ENCODE assay signal across 27 mouse cellular contexts in the genomic region with DNA sequence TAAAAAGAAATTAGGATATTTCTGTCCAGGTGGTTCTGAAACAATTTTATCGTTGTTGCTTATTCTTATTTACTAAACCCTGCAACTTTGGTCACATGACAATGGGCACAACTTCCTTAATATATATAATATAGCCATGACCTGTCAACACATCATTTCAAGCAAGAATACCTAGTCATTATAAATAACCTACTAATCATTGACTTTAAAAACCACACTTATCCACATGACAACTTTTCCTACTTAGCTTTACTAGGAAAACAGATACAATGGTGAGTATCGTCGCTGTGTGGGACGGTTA. TPM values are rescaled to one million over a fixed set of nuclear protein-coding genes. Genes with fewer than 3 reads are reported as not detected.
DNase-seq lines count a peak whose midpoint lies in the region; ATAC-seq and TF ChIP-seq lines count a peak whose summit lies in the region.
"Had no signal": no experiment of that assay in that cellular context is flagged by ENCODE, and none has a peak within 500 bp of the region (broad histone marks: within the 10 kb centered on the region; RNA-seq: fewer than 3 reads in every experiment).

No protein-coding gene starts in this region.

- TF ChIP-seq POLR2A in CH12.LX (IDR thresholded peaks at IDR 0.05; ENCODE audit: low read depth, low read length), result no peak
- TF ChIP-seq POLR2A in myocyte (IDR thresholded peaks at IDR 0.05; ENCODE audit: insufficient read length, low read depth), result no peak

- 89% methylated on average over 4 of the region's 4 CpGs for WGBS in liver, embryonic 12.5 days (ENCODE audit: insufficient replicate concordance)
- WGBS in liver, postnatal 0 days (ENCODE audit: insufficient replicate concordance), result 90% methylated on average over 4 of the region's 4 CpGs

- no peaks in the 10 kb centered on the region for H3K9me3 ChIP-seq in liver, embryonic 12.5 days (replicated peaks)
- H3K9me3 ChIP-seq in liver, postnatal 0 days (ENCODE audit: low read length), result no peaks in the 10 kb centered on the region
- H3K9me3 ChIP-seq in CH12.LX (replicated peaks; ENCODE audit: low read length), result no peaks in the 10 kb centered on the region
- H3K9me3 ChIP-seq: forebrain, embryonic 12.5 days; forebrain, embryonic 15.5 days; G1E; heart, embryonic 12.5 days; heart, embryonic 15.5 days; hindbrain, embryonic 10.5 days; hindbrain, embryonic 13.5 days; intestine, embryonic 15.5 days had no signal

- H3K27ac ChIP-seq in liver, embryonic 12.5 days, result no peak overlapping the region
- H3K27ac ChIP-seq in liver, postnatal 0 days (ENCODE audit: low read depth), result no peak overlapping the region
- H3K27ac ChIP-seq in CH12.LX (ENCODE audit: insufficient read depth, low read depth), result no peak overlapping the region
- H3K27ac ChIP-seq: forebrain, embryonic 12.5 days; forebrain, embryonic 15.5 days; hindbrain, embryonic 13.5 days had no signal

- H3K36me3 ChIP-seq in liver, embryonic 12.5 days, result peaks cover 6% of the 10 kb centered on the region
- peaks cover 3% of the 10 kb centered on the region; the same call in 1 of the 2 replicates for H3K36me3 ChIP-seq in liver, postnatal 0 days (replicated peaks; ENCODE audit: insufficient read depth, low read length)
- peaks cover 17% of the 10 kb centered on the region for H3K36me3 ChIP-seq in C2C12 (ENCODE audit: control insufficient read depth, insufficient read depth)
- peaks cover 12 to 20% of the 10 kb centered on the region in 2 experiments for H3K36me3 ChIP-seq in CH12.LX (replicated peaks in 1 of 2; ENCODE audit: control insufficient read depth in 1 of 2, insufficient read depth in 1 of 2, low read length in 1 of 2)
- H3K36me3 ChIP-seq in myocyte (ENCODE audit: control insufficient read depth, insufficient read depth), result no peaks in the 10 kb centered on the region
- H3K36me3 ChIP-seq: forebrain, embryonic 12.5 days; forebrain, embryonic 15.5 days; heart, embryonic 12.5 days; heart, embryonic 15.5 days; hindbrain, embryonic 10.5 days; hindbrain, embryonic 13.5 days; intestine, embryonic 15.5 days had no signal

- H3K79me2 ChIP-seq in C2C12 (ENCODE audit: control insufficient read depth, insufficient read depth) (peaks cover 29% of the 10 kb centered on the region), CH12.LX (replicated peaks; ENCODE audit: control insufficient read depth, extremely low read depth, insufficient read depth, poor library complexity, severe bottlenecking) (peaks cover 29% of the 10 kb centered on the region), myocyte (ENCODE audit: control insufficient read depth, insufficient read depth) (peaks cover 23% of the 10 kb centered on the region)

- H3K4me2 ChIP-seq in liver, embryonic 12.5 days, result peak overlapping the region; percentile 27; the same call in 1 of the 2 replicates
- no peak overlapping the region for H3K4me2 ChIP-seq in liver, postnatal 0 days (ENCODE audit: low read depth, low read length)
- H3K4me2 ChIP-seq in CH12.LX (ENCODE audit: insufficient read depth, low read depth, poor library complexity, severe bottlenecking) (peak overlapping the region; percentile 29; the same call in 1 of the 2 replicates), myocyte (ENCODE audit: low read depth) (peak overlapping the region; percentile 99)

- dilution Hi-C loops in CH12.LX (cut with MboI; ENCODE audit: extremely low pct_ligation_motif_present, extremely low pct_unique_long_range_greater_than_20kb, low sequenced_read_pairs), result no loop called here

- H3K9ac ChIP-seq in liver, embryonic 12.5 days, result no peak overlapping the region
- no peak overlapping the region for H3K9ac ChIP-seq in liver, postnatal 0 days (replicated peaks)
- H3K9ac ChIP-seq in CH12.LX (ENCODE audit: insufficient read depth, low read depth), result no peak overlapping the region

- peaks cover 13% of the 10 kb centered on the region for H3K4me1 ChIP-seq in liver, embryonic 12.5 days
- H3K4me1 ChIP-seq in liver, postnatal 0 days (ENCODE audit: insufficient read depth), result peaks cover 6% of the 10 kb centered on the region
- H3K4me1 ChIP-seq in CH12.LX (ENCODE audit: control insufficient read depth in 1 of 2, insufficient read depth in 2 of 2), result peaks cover 3 to 25% of the 10 kb centered on the region in 2 experiments
- H3K4me1 ChIP-seq: heart, embryonic 15.5 days; intestine, embryonic 15.5 days had no signal

- TF ChIP-seq RAD21 in CH12.LX (IDR thresholded peaks at IDR 0.05; ENCODE audit: low read depth, low read length), result no peak

- peaks cover 21% of the 10 kb centered on the region for H3K79me3 ChIP-seq in C2C12 (ENCODE audit: low read depth)

- H3ac ChIP-seq in C2C12 (ENCODE audit: control insufficient read depth, insufficient read length, low read depth) (no peak overlapping the region), myocyte (ENCODE audit: control insufficient read depth, insufficient read length) (no peak overlapping the region)

- no peak overlapping the region for H3K4me3 ChIP-seq in liver, embryonic 12.5 days
- H3K4me3 ChIP-seq in liver, postnatal 0 days (ENCODE audit: low read depth, low read length), result no peak overlapping the region
- H3K4me3 ChIP-seq in C2C12 (ENCODE audit: insufficient read depth, poor library complexity, severe bottlenecking) (no peak overlapping the region), CH12.LX (replicated peaks in 1 of 3; ENCODE audit: low read depth in 2 of 3, low read length in 2 of 3, poor library complexity in 1 of 3) (peak overlapping the region in 1 of 3 experiments; percentile 54), myocyte (peak overlapping the region; percentile 97)

- TF ChIP-seq EP300 in liver, postnatal 0 days (IDR thresholded peaks at IDR 0.05; ENCODE audit: low read depth), result no peak
- no peak for TF ChIP-seq EP300 in CH12.LX (IDR thresholded peaks at IDR 0.05; ENCODE audit: low read length)

- ATAC-seq in liver, embryonic 12.5 days, result no peak
- no peak for ATAC-seq in liver, postnatal 0 days
- ATAC-seq: forebrain, embryonic 15.5 days; hindbrain, embryonic 16.5 days; intestine, embryonic 15.5 days had no signal

- TF ChIP-seq CTCF in liver, postnatal 0 days (IDR thresholded peaks at IDR 0.05; ENCODE audit: low read depth), result no peak
- TF ChIP-seq CTCF in C2C12 (IDR thresholded peaks at IDR 0.05; ENCODE audit: control insufficient read depth, insufficient read depth, insufficient read length) (no peak), CH12.LX (conservative IDR thresholded peaks at IDR 0.05 in 1 of 2, IDR thresholded peaks at IDR 0.05 in 1 of 2; ENCODE audit: low read depth in 2 of 2, low read length in 2 of 2) (no peak)

- in situ Hi-C loops in CH12.LX (cut with MboI; ENCODE audit: low pct_ligation_motif_present, low pct_unique_long_range_greater_than_20kb, low sequenced_read_pairs), result no loop called here

- DNase-seq in liver, postnatal 0 days, result no peak
- DNase-seq in CH12.LX (ENCODE audit: extremely low read depth), result no peak
- no peak for DNase-seq in ovary, postnatal 10 days (ENCODE audit: low spot score)
- DNase-seq: adrenal gland, adult 2 months; adrenal gland, postnatal 14 days; cerebellum, adult 11-12 months; cerebellum, adult 8-10 months; cerebellum, postnatal 10 days; cerebellum, postnatal 36 days; gastrocnemius, postnatal 10 days; heart, postnatal 10 days; heart, postnatal 36 days had no signal

- no peaks in the 10 kb centered on the region for H3K27me3 ChIP-seq in liver, embryonic 12.5 days (replicated peaks)
- H3K27me3 ChIP-seq in liver, postnatal 0 days (ENCODE audit: insufficient read depth, low read length), result no peaks in the 10 kb centered on the region
- H3K27me3 ChIP-seq in C2C12 (ENCODE audit: control insufficient read depth, insufficient read depth, insufficient read length), result no peaks in the 10 kb centered on the region
- H3K27me3 ChIP-seq in CH12.LX (replicated peaks), result no peaks in the 10 kb centered on the region
- no peaks in the 10 kb centered on the region for H3K27me3 ChIP-seq in myocyte (ENCODE audit: control insufficient read depth, insufficient read depth, insufficient read length)
- H3K27me3 ChIP-seq: forebrain, embryonic 12.5 days; forebrain, embryonic 15.5 days; heart, embryonic 12.5 days; heart, embryonic 15.5 days; intestine, embryonic 15.5 days had no signal

TF ChIP-seq in C2C12, 6 proteins besides CTCF, POLR2A, EP300 and RAD21:
- TF ChIP-seq MYOG (IDR thresholded peaks at IDR 0.05; ENCODE audit: control insufficient read depth, extremely low read depth, insufficient read length) (no peak), USF1 (IDR thresholded peaks at IDR 0.05; ENCODE audit: low read depth) (peak; percentile 52)

TF ChIP-seq in CH12.LX, 34 proteins besides CTCF, POLR2A, EP300 and RAD21:
- TF ChIP-seq USF1 (IDR thresholded peaks at IDR 0.05; ENCODE audit: low read depth, low read length), result peak; percentile 39
- 0 out of 2 replicates have a peak, but pooled peaks have one; percentile 2 for TF ChIP-seq CHD1 (IDR thresholded peaks at IDR 0.05; ENCODE audit: low read depth, low read length)
- TF ChIP-seq TCF12 (IDR thresholded peaks at IDR 0.05; ENCODE audit: low read depth, low read length), result no peak

TF ChIP-seq in myocyte, 11 proteins besides CTCF, POLR2A, EP300 and RAD21:
- TF ChIP-seq MAX (IDR thresholded peaks at IDR 0.05; ENCODE audit: low read depth), result no peak
- TF ChIP-seq USF1 (IDR thresholded peaks at IDR 0.05; ENCODE audit: low read depth), result peak; percentile 19

RNA-seq across cellular contexts. Expression of a gene that starts 2.0 kb away (rescaled TPM):
- polyA plus RNA-seq in liver, embryonic 12.5 days (2016; fragmentation: Nextera tagmentation; extraction: Ambion mirVana), result 31.3 and 36.5 TPM in 2 replicates
- 26.6 and 27.5 TPM in 2 replicates for polyA plus RNA-seq in liver, postnatal 0 days (2015; fragmentation: Nextera tagmentation; extraction: Ambion mirVana)
- 63.8 TPM for polyA plus RNA-seq in C2C12 (2012; fragmentation: generic; extraction: Trizol)
- total RNA-seq in CH12.LX (2012; rRNA removed), result 113 and 125 TPM in 2 replicates
- 84.8 and 97.2 TPM in 2 replicates for total RNA-seq in CH12.LX (2014; rRNA removed)
- 179 and 216 TPM in 2 replicates for polyA plus RNA-seq in CH12.LX (2012; ENCODE audit: insufficient read length, low read depth)
- 90.3 TPM for polyA plus RNA-seq in myocyte (2012; fragmentation: generic; extraction: Trizol)

RNA-seq across cellular contexts. Expression of a gene that starts 52.6 kb away (rescaled TPM):
- polyA plus RNA-seq in liver, embryonic 12.5 days (2016; fragmentation: Nextera tagmentation; extraction: Ambion mirVana), result not detected in 2 replicates
- polyA plus RNA-seq in liver, postnatal 0 days (2015; fragmentation: Nextera tagmentation; extraction: Ambion mirVana), result 0.31 TPM in 1 of 2 replicates, not detected in the other
- polyA plus RNA-seq in C2C12 (2012; fragmentation: generic; extraction: Trizol) (not detected), CH12.LX (2012; ENCODE audit: insufficient read length, low read depth) (0.97 and 1.1 TPM in 2 replicates), myocyte (2012; fragmentation: generic; extraction: Trizol) (0.05 TPM)
- total RNA-seq in CH12.LX (2012; rRNA removed) (4.6 and 6.5 TPM in 2 replicates), CH12.LX (2014; rRNA removed) (not detected in 2 replicates)
- total RNA-seq: adrenal gland, adult 2 months; adrenal gland, postnatal 14 days; adrenal gland, postnatal 4 days; G1E; gastrocnemius, postnatal 10 days; gastrocnemius, postnatal 4 days; heart, postnatal 10 days; heart, postnatal 36 days had no signal
- polyA plus RNA-seq: adrenal gland, adult 2 months; embryonic facial prominence, embryonic 11.5 days; forebrain, embryonic 12.5 days; forebrain, embryonic 15.5 days; G1E; heart, embryonic 12.5 days; hindbrain, embryonic 10.5 days; hindbrain, embryonic 13.5 days; hindbrain, embryonic 16.5 days; intestine, embryonic 15.5 days had no signal
